Mouse (Mus musculus) forebrain, postnatal 0 days (tissue): ENCODE data around the gene Ablim2. TPM values are rescaled to one million over a fixed set of nuclear protein-coding genes. Genes with fewer than 3 reads are reported as not detected.

Experiments
- ATAC-seq: fragments of 200-750 bp; cut with Nextera tagmentation; 2 replicates; pipeline ENCODE4 v1.8.0; 2017; ENCODE audit warnings: mild to moderate bottlenecking, moderate library complexity
- DNase-seq: peaks from one replicate; pipeline ENCODE4 v3.0.0-alpha.2; 2015
- H3K27ac ChIP-seq: fragments of 300-500 bp; sonication (generic); 2 replicates; pipeline ENCODE4 v1.5.1; 2014; ENCODE audit warnings: low read depth, mild to moderate bottlenecking, antibody characterized with exemption, low read length, moderate library complexity, mixed read lengths
- H3K27me3 ChIP-seq: fragments of 300-500 bp; sonication (generic); 2 replicates; pipeline ENCODE4 v1.6.1; 2014; ENCODE audit warnings: mild to moderate bottlenecking, low read length, mixed read lengths; ENCODE audit not compliant: insufficient read depth
- H3K36me3 ChIP-seq: fragments of 300-500 bp; sonication (generic); 2 replicates; pipeline ENCODE4 v1.6.1; 2014; ENCODE audit warnings: mild to moderate bottlenecking, moderate library complexity; ENCODE audit not compliant: insufficient read depth
- H3K4me1 ChIP-seq: fragments of 300-500 bp; sonication (generic); 2 replicates; pipeline ENCODE4 v1.6.1; 2014; ENCODE audit warnings: antibody characterized with exemption; ENCODE audit not compliant: insufficient read depth
- H3K4me2 ChIP-seq: fragments of 300-500 bp; sonication (generic); 2 replicates; pipeline ENCODE4 v1.6.1; 2014; ENCODE audit warnings: low read depth, mild to moderate bottlenecking, moderate library complexity
- H3K4me3 ChIP-seq: fragments of 300-500 bp; sonication (generic); 2 replicates; pipeline ENCODE4 v1.5.1; 2014; ENCODE audit warnings: low read depth, low read length, mixed read lengths
- H3K9ac ChIP-seq: fragments of 300-500 bp; sonication (generic); 2 replicates; pipeline ENCODE4 v1.6.1; 2014; ENCODE audit warnings: mild to moderate bottlenecking
- H3K9me3 ChIP-seq: fragments of 300-500 bp; sonication (generic); 2 replicates; pipeline ENCODE4 v1.6.1; 2016; ENCODE audit warnings: low read length
- CTCF ChIP-seq: sonication (generic); IDR thresholded peaks from 2 replicates; pipeline ENCODE4 v1.5.1; 2016; ENCODE audit warnings: antibody characterized with exemption, control low read depth, low read depth
- WGBS: fragments of 180-500 bp; shearing (Covaris S2); extraction: QIAGEN DNeasy Blood & Tissue Kit; methylation state at CpG from one replicate; pipeline ENCODE4 v1.1.7; 2014; 5-methylcytosine and 5-hydroxymethylcytosine counted together
- polyA plus RNA-seq: library from polyadenylated mRNA; unstranded; fragments of >200 nt; fragmentation: Nextera tagmentation; extraction: Ambion mirVana; gene quantifications from 2 replicates; pipeline ENCODE4 v1.2.1, GENCODE M21; 2015
- total RNA-seq: library from RNA; depleted of rRNA; stranded (reverse); fragments of >200 nt; gene quantifications from 2 replicates; pipeline ENCODE4 v1.2.3, GENCODE M21; 2014

Ablim2 gene
- total and polyA plus RNA-seq, 2 experiments from 2014 or later: 18.2 to 20.6 TPM

DNA sequence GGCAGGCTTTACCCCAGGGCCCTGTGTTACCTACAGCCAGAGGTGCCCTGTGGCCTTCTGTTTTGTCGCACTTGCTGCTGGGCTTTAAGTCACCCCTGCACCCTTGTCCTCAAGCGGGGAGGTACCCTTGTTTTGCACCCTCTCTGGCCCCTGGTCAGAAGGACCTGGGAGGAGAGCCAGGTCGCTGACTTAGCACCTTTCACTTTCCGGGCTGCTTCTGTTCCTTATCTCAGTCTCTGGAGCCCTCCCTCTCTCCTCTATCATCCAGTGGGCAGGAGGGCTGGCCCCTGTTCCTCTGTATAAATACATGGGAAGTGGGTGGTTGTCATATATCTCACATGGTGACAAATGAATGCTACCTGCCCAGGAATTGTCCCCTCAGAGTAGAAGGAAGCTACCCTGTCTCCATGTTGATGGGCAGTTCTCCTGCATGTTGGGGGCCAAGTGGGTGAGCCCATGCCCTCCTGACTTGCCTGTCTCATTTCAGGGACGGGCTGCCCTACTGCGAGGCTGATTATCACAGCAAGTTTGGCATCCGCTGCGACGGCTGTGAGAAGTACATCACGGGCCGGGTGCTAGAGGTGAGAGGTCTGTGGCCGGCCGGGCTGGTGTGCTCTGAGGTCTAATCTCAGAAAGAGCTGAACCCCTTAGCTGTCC, 54.1 kb downstream of the Ablim2 start:
- H3K36me3 ChIP-seq: 0 out of 2 replicates have a peak, but pooled peaks cover 3% of the 10 kb centered on the region

GRCm38 (mm10) chr5:35814334-35814941, 56.8 kb downstream of the Ablim2 start:
- WGBS: 47% methylated on average over 15 of the region's 15 CpGs
- no peak overlapping the region for H3K27ac ChIP-seq
- 0 out of 2 replicates have a peak overlapping the region, but pooled peaks have one; percentile 18 for H3K9ac ChIP-seq
- H3K4me3 ChIP-seq: no peak overlapping the region
- DNase-seq: peak; percentile 57
- no peaks in the 10 kb centered on the region for H3K27me3 ChIP-seq
- no peak overlapping the region for H3K4me2 ChIP-seq
- 0 out of 2 replicates have a peak, but pooled peaks cover 3% of the 10 kb centered on the region for H3K36me3 ChIP-seq
- TF ChIP-seq CTCF: no peak
- ATAC-seq: peak; percentile 81
- 0 out of 2 replicates have a peak, but pooled peaks cover 3% of the 10 kb centered on the region for H3K4me1 ChIP-seq
- no peaks in the 10 kb centered on the region for H3K9me3 ChIP-seq

More for the DNA sequence above, 54.1 kb downstream of the Ablim2 start:
- no peak overlapping the region for H3K27ac ChIP-seq
- WGBS: 89% methylated on average over 13 of the region's 13 CpGs
- TF ChIP-seq CTCF: no peak
- no peak overlapping the region for H3K4me2 ChIP-seq
- no peaks in the 10 kb centered on the region for H3K27me3 ChIP-seq
- H3K9me3 ChIP-seq: no peaks in the 10 kb centered on the region
- H3K4me1 ChIP-seq: 0 out of 2 replicates have a peak, but pooled peaks cover 3% of the 10 kb centered on the region
- H3K4me3 ChIP-seq: no peak overlapping the region
- DNase-seq (no peak), ATAC-seq (no peak)
- no peak overlapping the region for H3K9ac ChIP-seq

DNA sequence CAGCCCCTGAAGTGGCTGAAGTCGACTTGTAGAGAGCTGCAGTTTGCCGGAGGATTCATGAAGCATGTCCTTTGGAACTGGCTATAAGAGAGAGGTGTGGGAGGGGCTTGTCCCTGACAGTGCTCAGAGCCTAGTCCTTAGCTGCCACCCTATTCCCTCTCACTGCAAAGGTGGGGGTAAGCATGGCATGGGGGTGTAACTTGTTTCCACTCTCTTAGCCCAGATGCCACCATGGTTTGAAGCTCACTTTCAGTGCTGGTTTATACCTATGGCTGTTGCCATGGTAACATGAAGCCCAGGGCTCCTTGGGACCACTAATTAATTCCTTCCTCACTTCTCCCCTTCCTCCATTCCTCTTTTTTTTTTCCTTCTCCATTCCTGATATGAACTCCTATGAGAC, 57.4 kb downstream of the Ablim2 start:
- no peak overlapping the region for H3K4me2 ChIP-seq
- no peaks in the 10 kb centered on the region for H3K9me3 ChIP-seq
- H3K4me1 ChIP-seq: 0 out of 2 replicates have a peak, but pooled peaks cover 3% of the 10 kb centered on the region
- no peak overlapping the region for H3K4me3 ChIP-seq
- H3K9ac ChIP-seq: 0 out of 2 replicates have a peak overlapping the region, but pooled peaks have one; percentile 18
- no peak for DNase-seq
- WGBS: 40% methylated on average over 2 of the region's 2 CpGs
- H3K36me3 ChIP-seq: 0 out of 2 replicates have a peak, but pooled peaks cover 3% of the 10 kb centered on the region
- no peak overlapping the region for H3K27ac ChIP-seq
- TF ChIP-seq CTCF: no peak
- no peaks in the 10 kb centered on the region for H3K27me3 ChIP-seq
- ATAC-seq: no peak

- no peak overlapping the region for H3K4me3 ChIP-seq
- no peak for TF ChIP-seq CTCF
- ATAC-seq: no peak
- DNase-seq: no peak
- no peak overlapping the region for H3K4me2 ChIP-seq
- 0 out of 2 replicates have a peak, but pooled peaks cover 3% of the 10 kb centered on the region for H3K36me3 ChIP-seq
- 70% methylated on average over 4 of the region's 5 CpGs for WGBS
- H3K27ac ChIP-seq: no peak overlapping the region
- no peak overlapping the region for H3K9ac ChIP-seq
- H3K27me3 ChIP-seq: no peaks in the 10 kb centered on the region
- H3K4me1 ChIP-seq: 0 out of 2 replicates have a peak, but pooled peaks cover 3% of the 10 kb centered on the region
- no peaks in the 10 kb centered on the region for H3K9me3 ChIP-seq
Measured at GRCm38 (mm10) chr5:35817266-35817665, 59.6 kb downstream of the Ablim2 start.

- ATAC-seq: no peak
- no peak overlapping the region for H3K27ac ChIP-seq
- H3K9me3 ChIP-seq: no peaks in the 10 kb centered on the region
- no peak overlapping the region for H3K4me3 ChIP-seq
- H3K4me1 ChIP-seq: 0 out of 2 replicates have a peak, but pooled peaks cover 3% of the 10 kb centered on the region
- DNase-seq: no peak
- H3K4me2 ChIP-seq: no peak overlapping the region
- no peak for TF ChIP-seq CTCF
- H3K9ac ChIP-seq: no peak overlapping the region
- H3K27me3 ChIP-seq: no peaks in the 10 kb centered on the region
- WGBS: 78% methylated on average over 3 of the region's 3 CpGs
- 0 out of 2 replicates have a peak, but pooled peaks cover 3% of the 10 kb centered on the region for H3K36me3 ChIP-seq
Measured at GRCm38 (mm10) chr5:35817882-35818281, 60.2 kb downstream of the Ablim2 start.

GRCm38 (mm10) chr5:35822721-35823120, 65.0 kb downstream of the Ablim2 start:
- 91% methylated on average over 5 of the region's 5 CpGs for WGBS
- Histone ChIP-seq H3K36me3 (no peaks in the 10 kb centered on the region), H3K4me1 (no peaks in the 10 kb centered on the region), H3K4me2 (no peak overlapping the region), H3K27ac (no peak overlapping the region), H3K4me3 (no peak overlapping the region), H3K27me3 (no peaks in the 10 kb centered on the region), H3K9ac (no peak overlapping the region), H3K9me3 (no peaks in the 10 kb centered on the region)
- TF ChIP-seq CTCF: no peak
- no peak for ATAC-seq
- DNase-seq: no peak

DNA sequence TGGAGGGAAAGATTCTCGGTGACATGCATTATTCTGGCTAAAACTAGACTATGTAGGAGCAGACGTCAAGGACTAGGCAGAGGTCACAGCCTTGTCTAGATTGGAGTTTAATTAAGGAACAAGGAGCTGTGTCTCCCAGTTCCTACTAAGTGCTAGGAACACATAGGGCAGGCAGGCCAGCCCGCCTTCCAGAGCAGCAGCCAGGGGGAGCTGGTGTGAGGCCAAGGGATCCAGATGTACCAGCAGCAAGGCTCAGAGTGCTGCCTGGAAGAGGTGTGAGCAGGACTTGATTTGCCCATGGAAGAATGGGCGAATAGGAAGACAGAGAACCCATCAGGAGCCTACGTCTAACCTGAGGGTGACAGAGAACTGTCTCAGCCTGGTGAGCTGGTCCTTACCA, 68.8 kb downstream of the Ablim2 start:
- Histone ChIP-seq H3K4me3 (no peak overlapping the region), H3K4me1 (no peaks in the 10 kb centered on the region), H3K4me2 (no peak overlapping the region), H3K27ac (no peak overlapping the region), H3K36me3 (no peaks in the 10 kb centered on the region; the same call in 1 of the 2 replicates), H3K9me3 (no peaks in the 10 kb centered on the region), H3K27me3 (no peaks in the 10 kb centered on the region), H3K9ac (no peak overlapping the region)
- no peak for TF ChIP-seq CTCF
- no peak for DNase-seq
- 73% methylated on average over 5 of the region's 5 CpGs for WGBS
- ATAC-seq: no peak
